Mouse (Mus musculus) frontal cortex, postnatal 25 days (tissue): ENCODE measurements around the gene Slc25a23.
"Not testable (repeated sequence)": the region's sequence is repeated elsewhere in the genome, so short reads cannot be mapped to it uniquely, and the experiment has no call there.

Experiments
- DNase-seq, 2 experiments: peaks; one replicate each; pipeline ENCODE4 v3.0.0; 2022; ENCODE audit warnings: low spot score in 2 of 2

Gene Slc25a23

GRCm38 (mm10) chr17:57070699-57071098 lies 11.0 kb upstream of the Slc25a23 start:
- DNase-seq = no peak

GRCm38 (mm10) chr17:57070272-57070671 lies 10.6 kb upstream of the Slc25a23 start:
- no peak for DNase-seq

DNA sequence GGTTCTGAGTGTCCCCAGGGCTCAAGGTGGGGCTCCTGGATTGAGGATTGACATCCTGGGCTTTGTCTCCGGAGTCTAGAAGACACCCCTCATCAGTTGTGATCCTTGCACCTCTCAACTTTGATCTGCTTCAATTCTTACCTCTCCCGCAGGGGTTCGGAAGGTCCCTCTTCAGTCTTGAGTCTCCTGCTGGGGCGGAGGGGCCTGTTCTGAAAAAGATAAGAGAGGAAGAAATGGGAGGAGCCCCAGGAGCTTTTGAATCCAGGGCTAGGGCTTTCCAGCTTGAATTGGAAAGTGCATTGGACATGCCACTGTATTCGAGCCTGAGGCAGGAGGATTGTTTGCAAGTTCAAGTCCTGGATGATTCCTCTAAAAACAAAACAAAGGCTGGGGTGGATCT lies 7.2 kb upstream of the Slc25a23 start:
- DNase-seq = no peak

- no peak for DNase-seq
These were observed 3.4 kb upstream of the Slc25a23 start for GRCm38 (mm10) chr17:57063031-57063430.

DNA sequence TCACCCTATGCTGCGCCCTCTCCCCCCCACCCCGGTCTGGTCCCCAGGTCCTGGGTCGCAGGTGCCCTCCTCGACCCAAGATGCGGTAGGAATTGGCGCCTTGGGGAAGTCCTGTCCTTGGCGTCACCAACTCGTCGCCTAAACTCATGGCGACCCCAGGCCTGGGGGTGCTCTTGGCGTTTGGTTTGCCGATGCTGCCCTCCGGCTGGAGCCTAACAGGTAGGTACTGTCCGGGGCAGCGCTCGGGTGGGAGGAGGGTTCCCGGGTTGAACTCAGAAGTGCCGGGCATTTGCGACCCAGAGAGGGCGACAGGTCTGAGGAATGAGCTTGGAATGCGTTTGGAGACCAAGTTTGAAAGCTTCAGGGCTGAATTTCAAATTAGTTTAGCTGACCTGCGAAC lies 2.9 kb upstream of the Slc25a23 start:
- no peak for DNase-seq

DNA sequence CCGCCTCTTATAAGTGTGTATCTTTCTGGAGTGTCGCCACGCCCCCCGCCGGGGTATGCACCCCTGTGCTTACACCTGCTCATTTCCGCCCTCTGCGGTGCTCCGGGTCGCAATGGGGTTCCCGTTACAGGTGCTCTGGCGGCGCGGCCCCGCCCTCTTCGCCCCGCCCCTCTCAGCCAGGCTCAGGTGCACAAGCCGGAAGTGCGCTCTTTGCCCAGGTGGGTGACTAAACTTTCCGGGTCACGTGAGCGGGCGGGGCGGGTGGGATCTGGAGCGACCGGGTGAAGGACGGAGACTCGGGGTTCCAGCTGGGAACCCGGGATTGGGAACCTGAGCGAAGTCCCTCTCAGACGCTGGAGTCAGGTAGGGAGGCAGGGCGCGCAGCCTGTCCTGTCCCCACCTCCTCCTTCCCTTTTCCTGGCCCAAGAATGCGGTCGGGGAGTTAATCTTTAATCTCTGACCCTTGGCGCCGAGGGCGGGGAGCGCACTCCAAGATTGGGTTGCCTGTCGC lies 2.4 kb upstream of the Slc25a23 start:
- no peak for DNase-seq

GRCm38 (mm10) chr17:57061069-57061468 lies 1.4 kb upstream of the Slc25a23 start:
- no peak for DNase-seq

DNA sequence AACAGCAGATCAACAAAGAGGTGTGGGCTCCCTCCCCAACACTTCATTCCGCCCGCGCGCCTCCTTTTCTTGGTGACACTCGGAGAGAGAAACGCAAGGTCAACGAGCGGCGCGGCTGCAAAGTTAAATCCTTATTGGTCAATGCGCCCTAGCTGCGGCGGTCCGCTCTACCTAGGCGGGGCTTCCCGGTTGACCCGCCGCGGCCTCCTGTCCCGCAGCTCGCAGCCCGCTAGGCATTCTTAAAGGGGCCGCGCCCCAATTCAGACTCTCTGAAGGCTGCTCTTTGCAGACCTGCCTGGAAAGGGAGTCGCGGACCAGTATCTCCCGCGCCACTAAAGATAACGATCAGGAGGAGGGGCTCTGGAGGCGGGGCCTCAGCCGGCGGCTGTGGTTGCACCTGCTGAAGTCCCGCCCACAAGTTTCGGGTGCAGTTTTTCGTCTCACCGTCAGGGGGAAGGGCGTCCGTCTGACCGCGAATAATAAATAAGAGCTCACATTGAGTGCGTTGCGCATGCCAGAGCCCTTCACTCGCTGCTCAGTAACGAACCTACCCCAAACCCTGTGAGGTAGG lies 653 bp upstream of the Slc25a23 start:
- peak; percentile 91 to 92 for DNase-seq

- no peak for DNase-seq
These were observed 675 bp downstream of the Slc25a23 start, which contains the start of gene Crb3 for GRCm38 (mm10) chr17:57058891-57059485. Crb3 (plus strand) TSS chr17:57059105.

DNA sequence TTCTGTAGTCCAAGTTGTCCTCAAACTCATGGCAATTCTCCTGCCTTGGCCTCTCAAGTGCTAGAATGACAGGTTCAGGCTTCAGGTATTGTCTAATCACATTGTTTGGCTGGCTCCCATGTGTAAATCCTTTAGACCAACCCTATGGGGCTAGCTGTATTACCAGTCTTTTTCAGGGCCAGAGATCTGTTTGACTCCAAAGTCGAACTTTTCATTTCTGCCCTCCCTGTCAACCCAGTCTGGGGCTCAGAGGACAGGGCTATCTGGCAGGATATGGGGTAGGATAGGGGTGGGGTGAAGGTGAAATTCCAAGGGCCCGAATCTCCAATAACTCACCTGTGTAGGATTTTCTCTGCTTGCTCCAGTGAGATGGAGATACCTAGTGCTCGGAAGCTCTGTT lies 3.4 kb downstream of the Slc25a23 start:
- DNase-seq = no peak

DNA sequence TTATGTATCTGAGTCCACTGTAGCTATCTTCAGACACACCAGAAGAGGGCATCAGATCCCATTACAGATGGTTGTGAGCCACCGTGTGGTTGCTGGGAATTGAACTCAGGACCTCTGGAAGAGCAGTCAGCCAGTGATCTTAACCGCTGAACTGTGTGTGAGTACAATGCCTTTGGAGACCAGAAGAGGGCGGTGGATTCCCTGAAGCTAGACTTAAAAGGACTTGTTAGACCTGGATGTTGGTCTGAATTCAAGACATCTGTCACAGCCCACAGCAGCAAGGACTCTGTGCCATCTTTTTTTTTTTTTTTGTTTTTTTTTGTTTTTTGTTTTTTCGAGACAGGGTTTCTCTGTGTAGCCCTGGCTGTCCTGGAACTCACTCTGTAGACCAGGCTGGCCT lies 8.0 kb downstream of the Slc25a23 start:
- DNase-seq = not testable (repeated sequence)

DNA sequence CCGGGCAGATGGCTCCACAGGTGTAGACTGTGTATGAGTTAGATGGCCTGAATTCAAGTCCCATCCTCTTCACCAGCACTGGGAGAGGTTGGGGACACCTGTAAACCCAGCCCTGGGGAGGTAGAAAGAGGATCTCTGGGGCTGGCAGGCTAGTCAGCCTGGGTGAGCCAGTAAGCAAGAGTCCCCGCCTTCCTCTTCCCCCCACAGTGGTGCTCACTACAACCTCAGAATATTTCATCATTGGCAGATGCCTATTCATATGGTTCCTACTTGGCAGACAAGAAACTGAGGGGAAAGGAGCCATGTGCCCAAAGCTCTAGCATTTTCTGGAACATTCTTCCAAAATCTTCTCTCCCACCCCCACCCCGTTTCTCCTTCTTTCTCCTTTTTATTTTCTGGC lies 10.8 kb downstream of the Slc25a23 start:
- no peak for DNase-seq

DNA sequence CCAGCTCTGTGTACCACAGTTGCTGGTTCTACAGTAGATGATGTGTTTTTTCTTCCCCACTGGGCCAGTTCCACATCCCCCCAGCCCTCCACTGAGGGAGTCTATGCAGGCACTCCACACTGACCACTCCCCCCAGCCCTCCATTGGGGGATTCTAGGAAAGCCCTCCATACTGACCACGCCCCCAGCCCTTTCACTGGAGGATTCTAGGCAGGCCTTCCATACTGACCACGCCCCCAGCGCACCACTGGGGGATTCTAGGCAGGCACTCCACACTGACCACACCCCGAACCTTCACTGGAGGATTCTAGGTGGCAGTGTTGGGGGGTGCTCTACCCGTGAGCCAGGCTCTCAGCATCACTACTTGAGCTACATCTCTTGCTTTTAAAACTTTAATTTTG lies 12.3 kb downstream of the Slc25a23 start:
- no peak for DNase-seq

DNA sequence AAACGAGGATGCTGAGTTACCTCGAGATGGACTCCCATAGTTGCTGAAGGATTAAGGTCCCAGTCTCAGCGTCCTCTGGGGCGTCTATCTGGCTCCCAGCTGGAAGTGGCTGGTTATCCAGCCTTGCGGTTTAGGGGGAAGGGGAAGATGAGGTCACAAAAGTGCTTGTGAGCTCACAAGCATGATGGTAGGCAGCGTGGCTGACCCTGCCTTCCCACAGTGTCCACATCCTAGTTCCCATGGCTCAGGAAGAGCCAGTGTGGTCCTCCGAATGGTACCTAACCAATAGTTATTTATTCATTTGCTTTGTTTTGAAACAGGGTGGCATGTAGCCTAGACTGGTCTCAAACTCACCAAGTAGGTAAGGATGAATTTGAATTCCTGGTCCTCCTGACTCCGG lies 18.1 kb downstream of the Slc25a23 start, which contains the start of gene Slc25a41:
TSS of gene Slc25a41 (minus strand) at position 101 of the 400 bp plus-strand sequence.
- DNase-seq = no peak

- DNase-seq = no peak
These were observed 20.7 kb downstream of the Slc25a23 start for GRCm38 (mm10) chr17:57038978-57039377.

GRCm38 (mm10) chr17:57032854-57033253 lies 26.8 kb downstream of the Slc25a23 start:
- no peak for DNase-seq

DNA sequence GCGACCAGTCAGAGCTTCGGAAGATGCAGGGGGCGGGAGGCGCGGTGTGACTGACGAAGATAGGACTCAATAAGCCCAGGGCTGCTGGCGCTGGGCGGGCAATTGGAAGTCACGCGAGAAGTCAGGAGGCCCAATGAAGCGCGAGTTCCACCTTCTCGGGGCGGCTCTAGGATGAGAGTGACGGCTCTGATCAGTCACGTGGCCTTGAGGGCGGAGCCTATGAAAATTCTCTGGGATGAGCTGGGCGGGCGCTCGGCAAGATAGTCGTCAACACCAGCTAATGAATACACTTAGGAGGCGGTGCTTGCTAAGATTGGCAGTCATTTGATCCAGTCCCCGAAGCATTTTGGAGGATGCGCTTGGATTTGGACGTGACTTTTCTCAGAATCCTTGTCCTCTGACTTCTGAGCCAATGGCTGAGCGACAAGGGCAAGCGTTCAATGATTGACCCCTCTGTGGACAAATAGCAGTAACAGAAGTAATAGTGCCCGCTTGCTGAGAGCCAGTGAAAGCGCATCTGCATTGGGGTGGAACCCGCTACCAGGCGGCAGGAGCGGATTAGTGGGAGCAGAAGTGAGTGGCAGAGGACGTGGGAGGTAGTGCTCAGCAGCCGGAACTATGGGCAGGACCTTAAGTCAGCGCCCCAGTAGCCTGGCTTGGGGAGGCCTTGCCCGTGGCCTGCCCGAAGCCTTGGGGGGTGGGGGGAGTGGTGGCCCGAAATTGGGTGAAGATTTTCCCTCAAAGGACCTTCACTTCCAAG lies 27.8 kb downstream of the Slc25a23 start:
- DNase-seq = peak; percentile 98 to 99

GRCm38 (mm10) chr17:57030931-57031660 lies 28.6 kb downstream of the Slc25a23 start, which contains the start of gene Khsrp:
Khsrp (minus strand) TSS chr17:57031522.
- DNase-seq = no peak

DNA sequence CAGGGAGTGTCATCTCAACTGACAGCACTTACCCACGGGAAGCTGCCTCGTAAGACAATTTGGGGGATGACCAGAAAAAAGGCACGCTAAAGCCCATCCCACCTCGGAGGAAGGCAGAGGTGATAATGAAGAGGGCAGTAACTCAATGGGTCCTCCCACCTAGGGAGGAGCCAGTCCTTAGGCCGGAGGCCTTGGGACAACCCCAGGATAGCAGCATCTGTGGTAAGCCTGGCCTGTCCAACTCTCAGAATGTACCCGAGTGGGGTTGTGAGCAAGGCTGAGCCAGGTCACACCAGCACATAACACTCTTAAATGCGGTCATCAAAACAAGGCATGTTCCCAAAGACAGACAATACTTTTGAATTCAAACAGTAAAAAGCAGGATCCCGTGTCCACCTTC lies 30.0 kb downstream of the Slc25a23 start:
- DNase-seq = no peak

GRCm38 (mm10) chr17:57027471-57027870 lies 32.2 kb downstream of the Slc25a23 start:
- no peak for DNase-seq

DNA sequence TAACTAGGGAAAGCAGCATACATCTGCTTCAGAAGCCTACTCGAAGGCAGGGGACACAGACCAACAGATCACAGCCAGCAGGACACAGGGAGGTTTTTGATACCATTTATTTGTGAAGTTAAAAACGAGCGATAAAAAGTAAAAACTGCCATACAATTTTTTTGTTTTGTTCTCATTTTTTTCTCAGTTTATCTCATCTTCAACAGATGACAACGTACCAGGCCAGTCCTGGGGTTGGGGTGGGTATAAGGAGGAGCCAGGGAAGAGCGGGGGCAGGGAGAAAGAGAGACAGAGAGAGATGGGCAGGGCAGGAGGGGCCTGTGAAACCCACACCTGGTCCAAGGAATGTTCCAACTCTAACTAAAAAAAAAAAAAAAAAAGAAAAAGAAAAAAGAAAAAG lies 38.7 kb downstream of the Slc25a23 start:
- no peak for DNase-seq

DNA sequence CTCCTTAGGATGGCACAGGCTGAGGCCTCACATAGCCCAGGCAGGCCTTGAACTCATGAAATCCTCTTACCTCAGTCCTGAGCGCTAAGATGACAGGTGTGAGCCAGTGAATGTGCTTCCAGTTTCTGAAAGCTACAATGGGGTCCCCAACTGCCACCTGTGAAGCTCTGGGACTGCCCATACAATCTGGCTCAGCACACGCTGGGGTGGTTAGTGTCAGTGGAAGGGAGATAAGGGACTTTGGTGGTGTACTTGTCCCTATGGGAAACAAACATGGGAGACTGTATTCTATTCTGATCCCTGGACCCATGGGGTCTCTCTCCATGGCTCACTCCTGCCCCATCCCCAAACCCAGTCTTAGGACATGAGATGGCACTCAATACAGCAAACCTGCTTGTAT lies 40.0 kb downstream of the Slc25a23 start:
- DNase-seq = no peak
